Mouse (Mus musculus) liver, postnatal 0 days (tissue): ENCODE measurements at regions not wholly inside any gene's neighbourhood (a gene's known extent, or its start where the extent isn't known, plus 50 kb on each side); places are given as distances from the start of the nearest gene placed in this dataset.

Experiments
- ATAC-seq: fragments of 200-750 bp; cut with Nextera tagmentation; 2 replicates; pipeline ENCODE4 v1.8.0; 2017; ENCODE audit warnings: mild to moderate bottlenecking, moderate library complexity
- DNase-seq: peaks from one replicate; pipeline ENCODE4 v3.0.0-alpha.2; 2016
- H3K27ac ChIP-seq: fragments of 300-500 bp; sonication (generic); 2 replicates; pipeline ENCODE4 v1.5.1; 2014; ENCODE audit warnings: antibody characterized with exemption, moderate library complexity, mild to moderate bottlenecking, low read depth
- H3K27me3 ChIP-seq: fragments of 300-500 bp; sonication (generic); 2 replicates; pipeline ENCODE4 v1.6.1; 2014; ENCODE audit warnings: low read length, control low read depth, mixed read lengths; ENCODE audit not compliant: insufficient read depth
- H3K36me3 ChIP-seq: fragments of 300-500 bp; sonication (generic); replicated peaks from 2 replicates; pipeline ENCODE4 v1.6.1; 2014; ENCODE audit warnings: mild to moderate bottlenecking, control low read depth, low read length, moderate library complexity, mixed read lengths; ENCODE audit not compliant: insufficient read depth
- H3K4me1 ChIP-seq: fragments of 300-500 bp; sonication (generic); 2 replicates; pipeline ENCODE4 v1.6.1; 2014; ENCODE audit warnings: antibody characterized with exemption, mild to moderate bottlenecking, control low read depth; ENCODE audit not compliant: insufficient read depth
- H3K4me2 ChIP-seq: fragments of 300-500 bp; sonication (generic); 2 replicates; pipeline ENCODE4 v1.6.1; 2014; ENCODE audit warnings: low read depth, mild to moderate bottlenecking, low read length, moderate library complexity, mixed read lengths
- H3K4me3 ChIP-seq: fragments of 300-500 bp; sonication (generic); 2 replicates; pipeline ENCODE4 v1.5.1; 2014; ENCODE audit warnings: low read depth, low read length
- H3K9ac ChIP-seq: fragments of 300-500 bp; sonication (generic); replicated peaks from 2 replicates; pipeline ENCODE4 v1.6.1; 2014; ENCODE audit warnings: mild to moderate bottlenecking, moderate library complexity
- H3K9me3 ChIP-seq: fragments of 300-500 bp; sonication (generic); 2 replicates; pipeline ENCODE4 v1.6.1; 2016; ENCODE audit warnings: mild to moderate bottlenecking, control low read depth, low read length, mixed read lengths
- CTCF ChIP-seq: sonication (generic); IDR thresholded peaks from 2 replicates; pipeline ENCODE4 v1.5.1; 2016; ENCODE audit warnings: antibody characterized with exemption, low read depth
- EP300 ChIP-seq: IDR thresholded peaks from 2 replicates; pipeline ENCODE4 v1.6.1; 2016; ENCODE audit warnings: antibody characterized with exemption, low read depth, mild to moderate bottlenecking
- WGBS: fragments of 180-500 bp; shearing (Covaris S2); extraction: QIAGEN DNeasy Blood & Tissue Kit; methylation state at CpG from one replicate; pipeline ENCODE4 v1.1.7; 2014; ENCODE audit not compliant: insufficient replicate concordance; 5-methylcytosine and 5-hydroxymethylcytosine counted together

DNA sequence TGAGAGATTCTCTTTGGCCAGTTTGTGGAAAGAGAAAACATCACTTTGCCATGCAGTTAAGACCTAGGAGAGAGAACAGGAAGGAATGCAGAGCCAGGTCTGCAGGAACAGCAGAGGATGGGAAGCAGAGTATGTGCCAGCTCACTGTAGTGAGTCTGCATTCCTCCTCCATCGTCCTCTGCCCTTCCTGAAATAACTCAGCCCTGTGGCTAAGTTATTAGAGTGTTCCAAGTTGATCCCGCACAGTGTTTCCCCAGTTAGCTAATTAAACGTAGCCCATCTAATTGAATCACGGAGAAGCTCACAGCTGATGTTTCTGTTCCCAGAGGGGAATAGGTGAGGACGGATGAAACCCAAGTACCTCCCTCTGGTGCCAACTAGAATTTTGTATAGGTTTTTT, 142.3 kb upstream of the Rack1 start:
- no peaks in the 10 kb centered on the region for H3K4me1 ChIP-seq
- TF ChIP-seq EP300: no peak
- no peak for TF ChIP-seq CTCF
- H3K27me3 ChIP-seq: no peaks in the 10 kb centered on the region
- H3K4me2 ChIP-seq: no peak overlapping the region
- ATAC-seq (no peak), DNase-seq (no peak)
- 59% methylated on average over 5 of the region's 5 CpGs for WGBS
- no peaks in the 10 kb centered on the region for H3K9me3 ChIP-seq
- H3K9ac ChIP-seq: no peak overlapping the region
- no peak overlapping the region for H3K4me3 ChIP-seq
- no peaks in the 10 kb centered on the region for H3K36me3 ChIP-seq
- H3K27ac ChIP-seq: no peak overlapping the region

DNA sequence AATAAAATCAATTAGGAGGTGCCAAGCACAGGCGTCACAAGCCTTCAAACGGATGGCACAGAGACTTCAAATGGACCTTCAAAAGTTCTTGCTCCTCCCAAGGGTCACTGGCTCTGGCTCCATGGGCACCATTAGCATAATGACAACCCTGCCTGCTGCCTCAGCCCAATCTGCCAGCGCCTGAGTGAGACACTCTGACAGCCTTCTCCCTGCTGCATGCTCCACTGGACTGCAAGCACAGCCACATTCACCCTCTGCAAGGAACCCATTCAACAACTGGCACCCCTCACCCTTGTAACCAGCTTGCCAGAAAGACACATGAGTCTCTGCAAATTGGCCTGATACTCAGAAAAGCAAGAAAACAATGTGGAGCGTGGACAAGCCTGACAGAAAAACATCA, 138.5 kb upstream of the Rack1 start:
- DNase-seq: no peak
- H3K4me3 ChIP-seq: no peak overlapping the region
- no peak for ATAC-seq
- H3K27me3 ChIP-seq: no peaks in the 10 kb centered on the region
- H3K27ac ChIP-seq: no peak overlapping the region
- H3K4me2 ChIP-seq: no peak overlapping the region
- TF ChIP-seq CTCF (no peak), EP300 (no peak)
- no peak overlapping the region for H3K9ac ChIP-seq
- H3K9me3 ChIP-seq: no peaks in the 10 kb centered on the region
- WGBS: 56% methylated on average over 4 of the region's 4 CpGs
- H3K36me3 ChIP-seq: no peaks in the 10 kb centered on the region
- H3K4me1 ChIP-seq: no peaks in the 10 kb centered on the region

DNA sequence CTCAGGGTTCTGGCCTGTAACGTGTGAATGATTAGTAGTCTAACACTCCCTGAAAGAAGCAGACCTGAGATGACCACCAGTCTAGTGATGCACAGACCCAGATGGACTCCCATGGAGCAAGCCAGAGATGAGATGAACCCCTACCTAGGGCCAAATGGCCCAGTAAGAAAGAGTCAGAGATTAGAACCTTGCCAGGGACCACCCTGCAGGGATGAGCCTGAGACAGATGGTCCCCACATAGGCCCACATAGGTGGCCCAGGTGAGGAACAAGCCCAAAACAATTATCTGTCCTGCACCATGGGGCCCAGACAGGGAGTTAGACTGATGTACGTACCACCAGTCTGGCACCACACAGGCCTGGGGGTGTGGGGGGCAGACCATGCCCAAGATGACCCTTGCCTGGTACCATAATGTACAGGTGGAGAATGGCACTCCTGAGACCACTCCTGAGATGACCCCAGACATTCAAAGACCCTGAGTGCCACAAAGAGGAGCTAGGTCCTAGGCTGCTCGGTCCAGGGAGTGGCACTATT, 115.3 kb upstream of the Rack1 start:
- Histone ChIP-seq H3K27me3 (no peaks in the 10 kb centered on the region), H3K27ac (no peak overlapping the region), H3K4me1 (no peaks in the 10 kb centered on the region), H3K4me3 (no peak overlapping the region), H3K4me2 (no peak overlapping the region), H3K9ac (no peak overlapping the region), H3K36me3 (no peaks in the 10 kb centered on the region), H3K9me3 (no peaks in the 10 kb centered on the region)
- DNase-seq (no peak), ATAC-seq (no peak)
- 68% methylated on average over 3 of the region's 3 CpGs for WGBS
- no peak for TF ChIP-seq CTCF
- TF ChIP-seq EP300: no peak

DNA sequence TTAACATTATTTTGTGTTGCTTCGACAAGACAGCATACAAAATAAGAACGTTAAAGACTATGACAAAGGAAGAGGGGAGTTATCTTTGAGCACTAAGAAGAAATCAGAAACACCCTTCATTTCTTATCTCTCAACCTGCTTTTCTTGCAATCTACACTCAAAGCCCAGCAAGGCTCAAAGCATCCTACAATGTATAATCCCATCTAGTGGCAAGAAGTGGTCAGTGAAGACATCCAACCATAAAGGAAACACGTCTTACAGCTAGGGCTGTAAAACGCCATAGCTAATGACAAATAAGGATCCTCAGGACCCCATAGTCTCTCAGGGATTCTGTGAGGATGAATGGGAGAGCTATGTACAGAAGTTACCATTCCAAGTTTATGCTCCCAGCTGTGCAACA, 110.1 kb upstream of the Rack1 start:
- H3K27ac ChIP-seq: no peak overlapping the region
- no peaks in the 10 kb centered on the region for H3K9me3 ChIP-seq
- 64% methylated on average over 4 of the region's 4 CpGs for WGBS
- H3K27me3 ChIP-seq: no peaks in the 10 kb centered on the region
- no peak for TF ChIP-seq EP300
- no peak overlapping the region for H3K4me3 ChIP-seq
- no peaks in the 10 kb centered on the region for H3K36me3 ChIP-seq
- no peak overlapping the region for H3K9ac ChIP-seq
- H3K4me2 ChIP-seq: no peak overlapping the region
- H3K4me1 ChIP-seq: no peaks in the 10 kb centered on the region
- no peak for DNase-seq
- ATAC-seq: no peak

DNA sequence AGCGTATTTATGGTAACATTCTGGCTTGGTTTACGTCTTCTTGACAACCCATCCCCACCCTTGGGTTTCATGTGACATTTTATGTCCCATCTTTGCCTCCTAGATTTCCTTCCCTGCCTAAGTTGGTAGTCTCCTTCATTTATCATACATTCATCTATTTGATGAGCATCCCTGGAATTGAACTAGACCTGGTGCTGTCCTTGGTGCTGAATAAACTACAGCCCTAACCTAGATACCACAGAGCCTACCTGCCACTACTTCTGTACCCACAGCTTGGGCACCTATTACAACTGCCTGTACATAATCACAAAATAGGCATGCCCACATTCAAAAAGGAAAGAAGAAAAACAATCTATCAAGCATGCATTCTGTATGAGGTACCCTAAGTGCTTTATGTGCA, 103.8 kb upstream of the Rack1 start:
- ATAC-seq: no peak
- Histone ChIP-seq H3K27ac (no peak overlapping the region), H3K9me3 (no peaks in the 10 kb centered on the region), H3K27me3 (no peaks in the 10 kb centered on the region), H3K9ac (no peak overlapping the region), H3K4me3 (no peak overlapping the region), H3K4me2 (no peak overlapping the region), H3K36me3 (no peaks in the 10 kb centered on the region), H3K4me1 (no peaks in the 10 kb centered on the region)
- WGBS: 78% methylated on average over 2 of the region's 2 CpGs
- no peak for DNase-seq
- no peak for TF ChIP-seq CTCF
- TF ChIP-seq EP300: no peak

DNA sequence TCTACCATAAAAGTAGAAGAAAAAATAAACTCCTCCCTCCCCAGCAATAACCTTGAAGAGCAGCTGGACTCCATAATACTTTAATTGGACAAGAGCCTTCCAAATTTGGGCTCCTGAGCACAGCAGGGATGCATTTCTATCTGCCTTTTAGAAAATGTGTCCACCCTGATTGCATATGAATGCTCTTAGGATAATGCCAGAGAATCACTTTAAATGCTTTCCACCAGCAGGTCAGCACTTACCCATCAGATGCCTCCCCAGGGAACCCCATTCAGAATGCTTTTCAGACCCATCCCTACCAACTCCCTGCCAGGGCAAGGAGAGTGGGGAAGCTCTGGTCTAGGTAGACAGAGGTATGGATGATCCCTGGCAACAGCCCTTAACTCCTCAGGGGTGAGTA, 102.9 kb upstream of the Rack1 start:
- Histone ChIP-seq H3K27me3 (no peaks in the 10 kb centered on the region), H3K9ac (no peak overlapping the region), H3K9me3 (no peaks in the 10 kb centered on the region), H3K4me1 (no peaks in the 10 kb centered on the region), H3K4me2 (no peak overlapping the region), H3K4me3 (no peak overlapping the region), H3K36me3 (no peaks in the 10 kb centered on the region), H3K27ac (no peak overlapping the region)
- DNase-seq: no peak
- TF ChIP-seq CTCF: no peak
- no peak for TF ChIP-seq EP300
- no peak for ATAC-seq

DNA sequence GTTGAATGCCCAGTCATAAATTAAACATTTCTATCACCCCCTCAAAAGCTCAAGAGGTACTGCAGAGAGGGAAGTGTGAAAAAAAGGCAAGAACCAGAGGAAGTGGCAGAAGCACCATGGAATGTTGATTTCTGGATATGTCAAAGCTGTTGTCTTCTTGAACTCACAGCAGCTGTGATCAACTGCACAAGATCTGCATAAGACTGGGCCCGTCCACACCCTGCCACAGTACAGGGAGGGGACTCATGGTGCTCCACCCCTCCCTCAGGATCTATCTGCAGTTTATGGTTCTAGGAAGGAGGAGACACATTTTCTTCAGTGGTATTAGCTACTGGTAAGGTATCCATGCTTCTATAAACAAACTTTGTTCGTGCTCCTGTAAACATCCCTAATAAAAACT, 92.9 kb upstream of the Rack1 start:
- ATAC-seq (no peak), DNase-seq (no peak)
- 54% methylated on average over 2 of the region's 2 CpGs for WGBS
- Histone ChIP-seq H3K4me3 (no peak overlapping the region), H3K36me3 (no peaks in the 10 kb centered on the region), H3K4me1 (no peaks in the 10 kb centered on the region), H3K9ac (no peak overlapping the region), H3K27ac (no peak overlapping the region), H3K9me3 (no peaks in the 10 kb centered on the region), H3K4me2 (no peak overlapping the region), H3K27me3 (no peaks in the 10 kb centered on the region)
- TF ChIP-seq EP300 (no peak), CTCF (no peak)
